Mouse (Mus musculus) T-helper 1 cell (primary cell): Measurements from ENCODE around the gene Mthfd1.

ENCODE experiments used
- in situ Hi-C: fragments of 300-600 bp; cut with MboI, MseI; formaldehyde crosslinking; loops from one replicate; pipeline ENCODE4 v1.15.1; 2025; ENCODE audit warnings: high pct_unique_total_duplicates

Mthfd1 gene

DNA sequence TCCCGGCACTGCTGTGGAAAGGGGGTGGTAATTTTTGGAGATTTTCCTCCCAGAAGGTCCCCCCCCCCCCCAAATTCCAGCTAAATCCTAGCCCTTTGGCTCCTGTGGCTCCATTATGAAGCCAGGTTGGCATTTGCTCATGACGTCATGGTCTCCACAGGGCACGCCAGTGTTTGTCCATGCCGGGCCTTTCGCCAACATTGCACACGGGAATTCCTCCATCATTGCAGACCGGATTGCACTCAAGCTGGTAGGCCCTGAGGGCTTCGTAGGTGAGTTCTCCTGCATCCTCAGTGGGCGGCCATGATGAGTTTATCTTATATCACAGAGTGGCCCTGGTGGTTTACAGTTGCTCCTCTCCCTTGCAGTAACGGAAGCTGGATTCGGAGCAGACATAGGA is 48.4 kb downstream of the Mthfd1 start:
- in situ Hi-C loops, result loop anchor here (25.0 kb wide), 1 partner anchor 1816 kb away; no protein-coding TSS in a partner anchor

DNA sequence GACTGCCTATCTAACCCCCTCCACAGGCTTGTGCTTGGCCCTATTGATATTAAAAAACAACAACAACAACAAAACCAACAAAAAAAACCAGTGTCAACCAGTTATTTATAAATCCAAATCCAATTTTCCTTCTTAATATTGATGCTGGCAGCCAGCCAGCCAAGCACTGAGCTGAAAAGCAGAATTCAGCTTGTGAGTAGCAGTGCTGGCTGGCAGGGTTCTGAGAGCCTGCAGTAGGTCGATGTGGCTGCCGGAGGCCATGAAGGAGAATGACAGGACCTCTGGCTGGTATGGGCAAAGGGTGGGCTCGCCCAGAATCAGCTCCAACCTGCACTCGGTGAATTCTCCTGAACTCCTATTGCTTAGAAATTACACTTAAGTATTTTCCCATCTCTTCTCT is 49.1 kb downstream of the Mthfd1 start:
- in situ Hi-C loops, result loop anchor here (25.0 kb wide), 1 partner anchor 1817 kb away; no protein-coding TSS in a partner anchor

GRCm38 (mm10) chr12:76305107-76305506 is 50.0 kb downstream of the Mthfd1 start:
- in situ Hi-C loops, result loop anchor here (25.0 kb wide), 1 partner anchor 1818 kb away; no protein-coding TSS in a partner anchor

DNA sequence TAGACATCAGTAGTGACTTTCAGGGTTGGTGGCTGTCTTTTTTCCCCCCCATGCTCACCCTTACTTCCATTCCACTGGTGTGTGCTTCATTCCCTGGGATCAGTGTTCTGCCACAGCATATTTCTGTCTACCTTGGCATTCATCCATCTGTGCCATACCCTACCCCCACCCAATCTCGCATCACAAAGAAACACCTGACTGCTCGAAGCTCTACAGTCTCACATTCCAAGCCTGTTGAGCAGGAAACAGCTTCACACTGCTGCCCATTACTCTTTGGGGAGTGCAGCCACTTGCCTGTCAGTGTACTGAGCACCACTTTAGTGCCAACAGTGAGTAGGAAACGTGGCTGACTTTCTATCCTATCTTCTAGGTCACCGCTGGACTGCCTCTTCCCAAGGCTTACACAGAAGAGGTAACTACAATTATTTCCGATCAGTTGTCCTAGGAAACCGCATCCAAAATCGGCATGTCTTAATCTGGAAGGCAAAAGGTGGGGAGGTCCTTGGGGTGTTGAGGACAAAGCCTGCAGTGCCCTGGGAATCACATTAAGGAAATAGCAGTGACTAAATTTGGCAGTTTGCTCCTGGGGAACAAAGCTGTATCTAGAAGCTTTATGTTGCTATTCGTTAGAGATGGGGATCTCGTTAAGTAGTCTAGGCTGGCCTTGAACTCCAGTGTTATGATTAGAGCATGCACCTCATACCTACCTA is 51.9 kb downstream of the Mthfd1 start:
- in situ Hi-C loops, result loop anchor here (25.0 kb wide), 1 partner anchor 1820 kb away; no protein-coding TSS in a partner anchor

DNA sequence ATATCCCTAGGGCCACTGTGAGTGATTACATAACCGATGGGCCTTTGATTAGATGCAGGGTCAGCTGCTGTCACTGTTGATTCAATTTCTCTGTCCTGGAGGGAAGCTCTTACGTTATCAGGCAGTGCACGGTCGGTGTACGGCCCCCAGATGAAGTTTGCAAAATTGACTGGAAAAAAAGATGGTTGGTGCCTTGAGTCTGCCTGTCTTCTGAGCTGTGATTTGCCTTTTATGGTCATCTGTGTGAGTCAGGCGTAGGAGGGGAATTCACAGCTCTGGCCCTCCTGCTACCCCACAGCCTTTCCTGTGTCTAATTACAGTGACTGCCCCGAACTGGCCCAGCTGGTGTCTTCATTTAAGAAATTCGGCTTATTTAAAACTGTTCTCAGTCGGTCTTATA is 52.9 kb downstream of the Mthfd1 start:
- in situ Hi-C loops, result loop anchor here (25.0 kb wide), 1 partner anchor 1821 kb away; no protein-coding TSS in a partner anchor

DNA sequence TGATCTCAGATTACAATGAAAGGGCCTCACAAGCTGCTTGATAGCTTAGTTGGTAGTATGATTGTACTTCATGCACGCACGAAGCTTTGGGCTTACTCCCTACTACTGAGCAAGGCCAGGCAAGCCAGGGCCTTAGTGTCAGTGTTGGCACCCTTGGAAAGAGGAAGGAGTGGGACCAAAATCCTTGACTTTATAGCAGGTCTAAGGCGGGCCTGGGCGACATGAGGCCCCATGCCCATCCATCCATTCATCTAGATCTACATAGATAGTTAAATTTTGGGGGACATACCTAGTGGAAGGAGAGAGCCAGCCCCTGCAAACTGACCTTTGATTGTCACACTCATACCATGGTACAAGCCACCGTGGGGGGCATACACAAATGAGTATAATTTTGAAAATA is 53.3 kb downstream of the Mthfd1 start:
- in situ Hi-C loops, result loop anchor here (25.0 kb wide), 1 partner anchor 1821 kb away; no protein-coding TSS in a partner anchor

- in situ Hi-C loops, result loop anchor here (25.0 kb wide), 1 partner anchor 1823 kb away; no protein-coding TSS in a partner anchor
These were observed 54.9 kb downstream of the Mthfd1 start for GRCm38 (mm10) chr12:76310007-76310406.

- in situ Hi-C loops, result loop anchor here (25.0 kb wide), 1 partner anchor 1823 kb away; no protein-coding TSS in a partner anchor
These were observed 55.5 kb downstream of the Mthfd1 start for GRCm38 (mm10) chr12:76310633-76311032.

DNA sequence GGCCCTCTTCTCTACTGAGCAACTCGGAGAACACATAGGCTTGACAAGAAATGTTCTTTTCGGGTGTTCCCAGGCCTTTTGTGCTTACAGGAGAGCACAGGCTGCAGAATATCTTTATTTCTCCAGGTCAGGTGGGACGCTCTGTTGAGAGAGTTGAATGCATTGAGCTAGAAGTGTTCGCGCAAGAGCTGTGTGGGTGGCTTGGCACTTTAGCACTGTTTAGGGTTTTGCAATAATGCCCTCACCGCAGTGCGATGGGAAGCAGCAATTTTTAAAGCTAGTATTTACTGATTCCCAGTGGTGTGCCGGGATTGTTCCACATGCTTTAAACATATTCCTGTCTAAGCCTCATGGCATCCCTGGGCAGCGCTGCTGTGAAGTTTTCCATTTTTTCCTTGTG is 56.1 kb downstream of the Mthfd1 start:
- in situ Hi-C loops, result loop anchor here (25.0 kb wide), 1 partner anchor 1824 kb away; no protein-coding TSS in a partner anchor

- in situ Hi-C loops, result loop anchor here (25.0 kb wide), 1 partner anchor 1825 kb away; no protein-coding TSS in a partner anchor
These were observed 56.9 kb downstream of the Mthfd1 start for GRCm38 (mm10) chr12:76311951-76312350.

GRCm38 (mm10) chr12:76318282-76319212 is 63.4 kb downstream of the Mthfd1 start:
- in situ Hi-C loops, result loop anchor here (25.0 kb wide), 1 partner anchor 1831 kb away; no protein-coding TSS in a partner anchor

GRCm38 (mm10) chr12:76324679-76325431 is 69.8 kb downstream of the Mthfd1 start, which contains the start of gene Akap5:
Gene Akap5, plus strand, starts transcription at chr12:76324891.
- in situ Hi-C loops, result loop anchor here (25.0 kb wide), 1 partner anchor 1838 kb away; no protein-coding TSS in a partner anchor

DNA sequence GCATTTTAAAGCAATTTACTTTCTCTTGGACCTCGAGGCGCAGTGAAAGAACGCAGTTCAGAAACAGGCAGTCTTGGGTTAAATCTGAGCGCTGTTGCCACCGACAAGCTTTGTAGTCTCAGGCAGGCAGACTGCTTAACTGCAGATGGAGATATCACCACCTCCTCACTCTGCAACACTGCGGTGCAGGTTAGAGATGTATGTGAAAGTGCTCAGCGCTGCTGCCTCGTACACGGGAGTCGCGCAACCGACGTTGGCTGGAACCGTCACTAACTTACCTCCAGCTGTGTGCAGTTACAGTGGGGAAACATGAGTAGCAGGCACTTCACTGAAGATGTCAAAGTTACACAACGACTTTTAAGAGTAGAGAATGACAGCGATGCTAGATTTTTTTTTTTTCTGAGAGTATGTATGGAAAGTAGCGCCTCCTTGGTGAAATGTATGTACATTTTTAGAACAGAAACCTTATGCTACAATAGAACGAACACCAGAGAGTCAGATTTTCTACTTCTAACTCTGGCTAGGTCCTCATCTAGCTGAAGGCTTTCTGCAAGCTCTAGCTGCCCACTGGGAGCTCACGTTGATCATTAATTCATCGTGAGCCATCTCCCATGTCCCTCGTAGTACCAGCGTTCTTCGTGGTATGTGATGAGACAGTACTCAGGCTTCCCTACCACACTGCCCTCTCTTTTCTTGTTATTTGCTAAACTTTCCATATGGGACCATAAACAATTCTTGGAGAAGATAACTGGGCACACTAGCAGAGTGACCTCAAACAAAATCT is 71.5 kb downstream of the Mthfd1 start:
- in situ Hi-C loops, result no loop called here

DNA sequence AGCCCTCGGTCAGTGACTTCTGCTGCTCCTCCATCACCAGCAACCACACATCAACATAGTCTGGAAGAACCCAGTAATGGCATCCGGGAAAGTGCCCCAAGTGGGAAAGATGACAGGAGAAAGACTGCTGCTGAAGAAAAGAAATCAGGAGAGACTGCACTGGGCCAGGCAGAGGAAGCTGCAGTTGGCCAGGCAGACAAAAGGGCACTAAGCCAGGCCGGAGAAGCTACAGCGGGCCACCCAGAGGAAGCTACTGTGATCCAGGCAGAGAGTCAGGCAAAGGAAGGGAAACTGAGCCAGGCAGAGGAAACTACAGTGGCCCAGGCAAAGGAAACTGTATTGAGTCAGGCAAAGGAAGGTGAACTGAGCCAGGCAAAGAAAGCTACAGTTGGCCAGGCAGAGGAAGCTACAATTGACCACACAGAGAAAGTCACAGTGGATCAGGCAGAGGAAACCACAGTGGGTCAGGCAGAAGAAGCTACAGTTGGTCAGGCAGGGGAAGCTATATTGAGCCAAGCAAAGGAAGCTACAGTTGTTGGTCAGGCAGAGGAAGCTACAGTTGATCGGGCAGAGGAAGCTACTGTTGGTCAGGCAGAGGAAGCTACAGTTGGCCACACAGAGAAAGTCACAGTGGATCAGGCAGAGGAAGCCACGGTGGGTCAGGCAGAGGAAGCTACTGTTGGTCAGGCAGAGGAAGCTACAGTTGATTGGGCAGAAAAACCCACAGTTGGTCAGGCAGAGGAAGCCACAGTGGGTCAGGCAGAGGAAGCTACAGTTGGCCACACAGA is 73.7 kb downstream of the Mthfd1 start:
- in situ Hi-C loops, result no loop called here

DNA sequence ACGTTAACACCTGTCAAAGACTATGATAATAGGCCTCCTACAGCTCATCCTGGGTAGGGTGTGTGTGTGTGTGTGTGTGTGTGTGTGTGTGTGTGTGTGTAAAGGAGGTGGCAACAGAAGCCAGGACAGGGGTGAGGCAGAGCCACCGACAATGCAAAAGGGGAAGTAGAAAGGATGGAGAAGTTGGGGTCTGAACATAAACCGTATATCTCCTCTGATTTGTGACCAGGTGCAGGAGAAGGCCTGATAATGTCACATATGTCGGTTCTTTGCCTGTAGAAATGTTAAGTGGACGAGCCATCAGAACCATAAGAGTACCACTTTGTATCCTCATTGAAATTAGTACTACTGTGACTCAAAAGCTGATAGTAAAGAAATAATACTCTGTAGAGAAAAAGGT is 78.6 kb downstream of the Mthfd1 start:
- in situ Hi-C loops, result no loop called here

DNA sequence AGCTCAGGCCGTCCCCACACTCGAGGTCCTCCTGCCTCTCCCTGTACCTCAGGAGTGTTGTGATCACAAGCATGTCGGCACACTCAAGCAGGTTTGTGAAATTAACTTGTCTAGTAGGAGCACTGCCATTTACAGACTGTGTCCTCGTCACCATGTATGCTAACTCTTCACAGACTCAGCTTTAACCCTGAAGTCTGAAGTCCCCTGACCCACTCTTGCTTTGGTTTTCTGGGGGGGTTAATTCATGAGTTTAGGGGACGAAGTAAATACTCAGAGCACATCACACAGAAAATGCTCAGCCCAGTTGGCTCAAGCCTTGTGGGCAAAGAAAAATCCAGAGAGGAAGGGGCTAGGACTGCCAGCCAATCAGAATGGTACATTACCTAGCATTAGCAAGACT is 80.5 kb downstream of the Mthfd1 start:
- in situ Hi-C loops, result no loop called here

GRCm38 (mm10) chr12:76336111-76336965 is 81.2 kb downstream of the Mthfd1 start:
- in situ Hi-C loops, result no loop called here

DNA sequence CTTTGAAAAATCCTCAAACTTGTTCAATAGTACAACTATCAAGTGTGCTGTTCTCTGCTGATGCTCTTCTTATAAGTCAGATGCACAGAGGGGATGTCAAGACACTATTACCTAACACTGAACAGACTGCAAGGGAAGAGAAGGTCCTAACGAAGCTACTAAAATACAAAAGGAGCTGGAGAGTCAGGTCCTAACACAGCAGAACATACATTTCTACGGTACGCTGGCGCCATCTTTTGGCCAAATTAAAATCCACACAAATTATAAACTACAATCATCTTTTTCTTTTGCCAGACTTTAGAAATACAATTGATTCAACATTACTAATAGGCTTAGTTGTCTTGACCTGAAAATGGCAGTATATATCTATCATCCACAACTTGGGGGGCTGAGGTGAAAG is 86.0 kb downstream of the Mthfd1 start:
- in situ Hi-C loops, result loop anchor here (10.0 kb wide), 2 partner anchors 146 to 254 kb away; no protein-coding TSS in a partner anchor
